Mouse (Mus musculus) bone marrow macrophage, adult 2 months (primary cell): Measurements from ENCODE around the gene Tex22. TPM values are rescaled to one million over a fixed set of nuclear protein-coding genes. Genes with fewer than 3 reads are reported as not detected.

Source experiments
- H3K27ac ChIP-seq: 2 replicates; pipeline ENCODE4 v1.5.1; 2012; ENCODE audit warnings: low read depth, low read length; ENCODE audit not compliant: insufficient read depth
- H3K4me1 ChIP-seq: 2 replicates; pipeline ENCODE4 v1.6.1; 2012; ENCODE audit warnings: low read length; ENCODE audit not compliant: control insufficient read depth, insufficient read depth
- H3K4me3 ChIP-seq: 2 replicates; pipeline ENCODE4 v1.5.1; 2012; ENCODE audit warnings: mild to moderate bottlenecking, low read length, moderate library complexity; ENCODE audit not compliant: insufficient read depth
- CTCF ChIP-seq: IDR thresholded peaks from 2 replicates; pipeline ENCODE4 v1.5.1; 2012; ENCODE audit warnings: low read depth, mild to moderate bottlenecking, low read length, moderate library complexity
- POLR2A ChIP-seq: IDR thresholded peaks from 2 replicates; pipeline ENCODE4 v1.6.1; 2012; ENCODE audit warnings: mild to moderate bottlenecking, low read depth, low read length, borderline replicate concordance
- polyA plus RNA-seq: library from polyadenylated mRNA; stranded (reverse); fragments of >200 nt; gene quantifications from 2 replicates; pipeline ENCODE4 v1.2.4, GENCODE M21; 2012; ENCODE audit not compliant: missing spikeins, insufficient read depth, insufficient read length

Gene Tex22
- polyA plus RNA-seq, 1 experiment, result not detected

DNA sequence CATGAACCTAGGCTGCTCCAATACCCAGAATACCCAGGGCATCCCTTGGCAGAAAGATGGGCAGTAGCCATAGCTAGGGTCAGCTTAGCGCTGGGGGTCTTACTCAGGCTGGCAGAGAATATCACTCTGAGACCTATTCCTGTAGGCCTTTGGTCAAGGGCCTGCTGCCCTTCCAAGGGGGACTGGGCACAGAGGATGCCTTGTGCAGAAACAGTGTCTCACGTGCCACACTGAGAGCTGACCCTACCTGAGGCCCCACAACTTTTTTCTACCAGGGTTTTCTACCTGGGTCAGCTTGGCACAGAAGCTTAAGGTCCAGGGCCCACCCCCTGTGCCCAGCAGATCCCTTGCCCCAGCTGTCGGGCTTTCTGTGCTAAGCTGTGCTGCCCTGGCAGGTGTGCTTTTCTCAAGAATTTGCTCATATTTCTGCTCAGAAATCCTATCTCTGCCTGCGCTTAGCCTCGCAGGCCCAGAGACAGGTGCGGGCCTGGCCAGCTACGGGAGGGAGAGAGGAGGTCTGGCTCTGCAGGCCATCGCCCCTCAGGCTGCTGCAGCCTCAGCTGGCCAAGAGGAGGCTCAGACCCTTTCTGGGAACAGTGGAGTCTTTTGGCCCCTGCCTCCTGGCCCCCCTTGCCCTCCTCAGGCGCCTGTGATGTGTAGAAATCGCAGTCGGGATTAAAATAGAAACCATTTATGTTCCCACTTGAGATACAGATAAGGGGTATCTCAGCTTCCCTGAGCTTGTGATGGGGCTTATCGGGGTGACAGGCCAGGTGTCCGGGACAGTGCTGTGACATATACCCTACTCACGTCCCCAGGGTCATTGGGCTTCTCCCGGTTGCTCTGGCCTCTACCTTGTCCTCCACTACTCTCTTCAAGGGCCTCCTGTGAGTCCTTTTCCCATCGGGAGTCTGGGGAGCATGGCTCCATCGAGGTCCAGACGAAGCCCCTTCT lies 63.2 kb downstream of the Tex22 start:
- Histone ChIP-seq H3K27ac (no peak overlapping the region), H3K4me3 (no peak overlapping the region), H3K4me1 (0 out of 2 replicates have a peak, but pooled peaks cover 2% of the 10 kb centered on the region)
- no peak for TF ChIP-seq CTCF
- no peak for TF ChIP-seq POLR2A

DNA sequence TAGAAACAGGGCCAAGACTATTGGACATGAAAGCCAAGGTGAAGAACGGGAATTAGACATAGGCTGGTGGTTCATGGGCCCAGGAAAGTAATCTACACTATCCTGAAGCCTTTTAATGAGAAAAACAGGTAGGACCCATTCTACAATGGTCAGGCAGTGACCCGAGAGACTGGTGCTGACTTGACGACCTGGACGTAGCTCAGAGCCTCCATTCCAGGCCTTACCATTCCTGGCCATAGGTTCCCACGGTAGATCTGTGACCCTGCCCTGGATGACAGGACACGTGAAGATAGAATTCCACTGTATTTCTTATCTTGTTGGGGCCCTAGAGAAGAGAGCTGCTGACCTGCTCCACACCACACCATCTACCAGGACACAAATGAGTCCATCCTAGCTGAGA lies 64.0 kb downstream of the Tex22 start:
- Histone ChIP-seq H3K4me3 (no peak overlapping the region), H3K4me1 (0 out of 2 replicates have a peak, but pooled peaks cover 2% of the 10 kb centered on the region), H3K27ac (no peak overlapping the region)
- TF ChIP-seq CTCF (no peak), POLR2A (no peak)

Other genes starting within 250 kb of the Tex22 start
- gene Cdca4, start 245.1 kb upstream of the Tex22 start, polyA plus RNA-seq, result 26.2 and 28.0 TPM in 2 replicates
- gene Gpr132, start 206.3 kb upstream of the Tex22 start, polyA plus RNA-seq, result 42.1 and 44.3 TPM in 2 replicates
- 2.8 and 3.2 TPM in 2 replicates for gene Jag2, start 144.7 kb upstream of the Tex22 start, polyA plus RNA-seq
- gene Nudt14, start 132.4 kb upstream of the Tex22 start, polyA plus RNA-seq, result 31.4 and 32.1 TPM in 2 replicates
- gene Btbd6, start 98.0 kb upstream of the Tex22 start, polyA plus RNA-seq, result 9.0 and 9.9 TPM in 2 replicates
- gene Brf1, start 73.8 kb upstream of the Tex22 start, polyA plus RNA-seq, result 42.1 and 49.9 TPM in 2 replicates
- 53.4 and 62.2 TPM in 2 replicates for gene Pacs2, start 60.0 kb upstream of the Tex22 start, polyA plus RNA-seq
- 38.9 and 43.0 TPM in 2 replicates for gene Mta1, start 23.8 kb downstream of the Tex22 start, polyA plus RNA-seq
- 1.1 and 2.3 TPM in 2 replicates for gene Crip2, start 65.7 kb downstream of the Tex22 start, polyA plus RNA-seq
- gene Crip1, start 71.8 kb downstream of the Tex22 start, polyA plus RNA-seq, result 582 and 589 TPM in 2 replicates
- 7.1 and 8.7 TPM in 2 replicates for gene Tedc1, start 81.9 kb downstream of the Tex22 start, polyA plus RNA-seq
- gene Tmem121, start 111.4 kb downstream of the Tex22 start, polyA plus RNA-seq, result not detected in 2 replicates